Mouse (Mus musculus): Measurements from ENCODE around the gene Capn5. TPM values are rescaled to one million over a fixed set of nuclear protein-coding genes. Genes with fewer than 3 reads are reported as not detected.

Capn5 gene
- polyA plus RNA-seq, 1 experiment from 2014 or later, result 6.4 TPM

- no peak for ATAC-seq (replicated peaks; ENCODE audit: insufficient number of reproducible peaks, low FRiP score, low TSS enrichment)
- no peak overlapping the region for H3K9ac ChIP-seq (ENCODE audit: low read depth, low read length)
- 82% methylated on average over 7 of the region's 7 CpGs for WGBS (ENCODE audit: insufficient replicate concordance)
Measured at GRCm38 (mm10) chr7:98106272-98106671, 71.8 kb downstream of the Capn5 start.

GRCm38 (mm10) chr7:98104481-98105435 is 73.3 kb downstream of the Capn5 start:
- Histone ChIP-seq H3K27me3 (ENCODE audit: control insufficient read depth, insufficient read depth, low read length) (peaks cover 1% of the 10 kb centered on the region), H3K4me1 (ENCODE audit: control insufficient read depth, insufficient read depth, low read length) (peaks cover 22% of the 10 kb centered on the region), H3K9me3 (replicated peaks; ENCODE audit: control insufficient read depth, low read length) (no peaks in the 10 kb centered on the region), H3K9ac (ENCODE audit: low read depth, low read length) (peak overlapping the region; percentile 28; the same call in 1 of the 2 replicates), H3K4me2 (no peak overlapping the region), H3K36me3 (ENCODE audit: control insufficient read depth, insufficient read depth, low read length) (no peaks in the 10 kb centered on the region), H3K27ac (ENCODE audit: low read depth, low read length) (peak overlapping the region; percentile 54; the same call in 1 of the 2 replicates), H3K4me3 (ENCODE audit: low read depth, low read length) (no peak overlapping the region)
- no peak; the same call in 1 of the 2 replicates for ATAC-seq (replicated peaks; ENCODE audit: insufficient number of reproducible peaks, low FRiP score, low TSS enrichment)
- 44% methylated on average over 16 of the region's 16 CpGs for WGBS (ENCODE audit: insufficient replicate concordance)

More at GRCm38 (mm10) chr7:98106272-98106671, 71.8 kb downstream of the Capn5 start:
- H3K9me3 ChIP-seq (replicated peaks; ENCODE audit: control insufficient read depth, low read length), result no peaks in the 10 kb centered on the region
- no peak overlapping the region for H3K4me2 ChIP-seq
- H3K27ac ChIP-seq (ENCODE audit: low read depth, low read length), result no peak overlapping the region
- H3K36me3 ChIP-seq (ENCODE audit: control insufficient read depth, insufficient read depth, low read length), result no peaks in the 10 kb centered on the region
- peaks cover 16% of the 10 kb centered on the region for H3K27me3 ChIP-seq (ENCODE audit: control insufficient read depth, insufficient read depth, low read length)
- H3K4me1 ChIP-seq (ENCODE audit: control insufficient read depth, insufficient read depth, low read length), result peaks cover 25% of the 10 kb centered on the region
- H3K4me3 ChIP-seq (ENCODE audit: low read depth, low read length), result no peak overlapping the region

- 30% methylated on average over 5 of the region's 5 CpGs for WGBS (ENCODE audit: insufficient replicate concordance)
- no peaks in the 10 kb centered on the region for H3K36me3 ChIP-seq (ENCODE audit: control insufficient read depth, insufficient read depth, low read length)
- no peaks in the 10 kb centered on the region for H3K27me3 ChIP-seq (ENCODE audit: control insufficient read depth, insufficient read depth, low read length)
- no peak overlapping the region; the same call in 1 of the 2 replicates for H3K9ac ChIP-seq (ENCODE audit: low read depth, low read length)
- no peak overlapping the region for H3K4me3 ChIP-seq (ENCODE audit: low read depth, low read length)
- no peaks in the 10 kb centered on the region for H3K9me3 ChIP-seq (replicated peaks; ENCODE audit: control insufficient read depth, low read length)
- ATAC-seq (replicated peaks; ENCODE audit: insufficient number of reproducible peaks, low FRiP score, low TSS enrichment), result no peak
- no peak overlapping the region for H3K4me2 ChIP-seq
- peaks cover 22% of the 10 kb centered on the region for H3K4me1 ChIP-seq (ENCODE audit: control insufficient read depth, insufficient read depth, low read length)
- H3K27ac ChIP-seq (ENCODE audit: low read depth, low read length), result peak overlapping the region; percentile 54; the same call in 1 of the 2 replicates
Measured at GRCm38 (mm10) chr7:98103942-98104292, 74.2 kb downstream of the Capn5 start.

GRCm38 (mm10) chr7:98103002-98103941 is 74.8 kb downstream of the Capn5 start:
- H3K27me3 ChIP-seq (ENCODE audit: control insufficient read depth, insufficient read depth, low read length), result no peaks in the 10 kb centered on the region

GRCm38 (mm10) chr7:98102488-98102887 is 75.6 kb downstream of the Capn5 start:
- Histone ChIP-seq H3K9me3 (replicated peaks; ENCODE audit: control insufficient read depth, low read length) (peaks cover under 1% of the 10 kb centered on the region), H3K36me3 (ENCODE audit: control insufficient read depth, insufficient read depth, low read length) (peaks cover 3% of the 10 kb centered on the region), H3K27me3 (ENCODE audit: control insufficient read depth, insufficient read depth, low read length) (no peaks in the 10 kb centered on the region), H3K27ac (ENCODE audit: low read depth, low read length) (no peak overlapping the region), H3K4me1 (ENCODE audit: control insufficient read depth, insufficient read depth, low read length) (peaks cover 22% of the 10 kb centered on the region), H3K9ac (ENCODE audit: low read depth, low read length) (peak overlapping the region; percentile 71), H3K4me2 (peak overlapping the region; percentile 62), H3K4me3 (ENCODE audit: low read depth, low read length) (no peak overlapping the region)
- 96% methylated on average over 11 of the region's 11 CpGs for WGBS (ENCODE audit: insufficient replicate concordance)
- no peak for ATAC-seq (replicated peaks; ENCODE audit: insufficient number of reproducible peaks, low FRiP score, low TSS enrichment)

More at GRCm38 (mm10) chr7:98103002-98103941, 74.8 kb downstream of the Capn5 start:
- Histone ChIP-seq H3K4me1 (ENCODE audit: control insufficient read depth, insufficient read depth, low read length) (peaks cover 22% of the 10 kb centered on the region), H3K4me2 (peak overlapping the region; percentile 62), H3K27ac (ENCODE audit: low read depth, low read length) (0 out of 2 replicates have a peak overlapping the region, but pooled peaks have one; percentile 54), H3K4me3 (ENCODE audit: low read depth, low read length) (peak overlapping the region; percentile 27), H3K36me3 (ENCODE audit: control insufficient read depth, insufficient read depth, low read length) (no peaks in the 10 kb centered on the region), H3K9ac (ENCODE audit: low read depth, low read length) (peak overlapping the region; percentile 71), H3K9me3 (replicated peaks; ENCODE audit: control insufficient read depth, low read length) (no peaks in the 10 kb centered on the region)
- 0 out of 2 replicates have a peak, but pooled peaks have one; percentile 28 for ATAC-seq (replicated peaks; ENCODE audit: insufficient number of reproducible peaks, low FRiP score, low TSS enrichment)
- WGBS (ENCODE audit: insufficient replicate concordance), result 13% methylated on average over 21 of the region's 26 CpGs

- WGBS (ENCODE audit: insufficient replicate concordance), result 88% methylated on average over 8 of the region's 8 CpGs
- no peaks in the 10 kb centered on the region for H3K4me1 ChIP-seq (ENCODE audit: control insufficient read depth, insufficient read depth, low read length)
- no peak overlapping the region for H3K4me3 ChIP-seq (ENCODE audit: low read depth, low read length)
- no peaks in the 10 kb centered on the region for H3K27me3 ChIP-seq (ENCODE audit: control insufficient read depth, insufficient read depth, low read length)
- ATAC-seq (replicated peaks; ENCODE audit: insufficient number of reproducible peaks, low FRiP score, low TSS enrichment), result no peak
- H3K27ac ChIP-seq (ENCODE audit: low read depth, low read length), result no peak overlapping the region
- H3K9me3 ChIP-seq (replicated peaks; ENCODE audit: control insufficient read depth, low read length), result peaks cover 4% of the 10 kb centered on the region
- peaks cover 10% of the 10 kb centered on the region for H3K36me3 ChIP-seq (ENCODE audit: control insufficient read depth, insufficient read depth, low read length)
- no peak overlapping the region for H3K4me2 ChIP-seq
- no peak overlapping the region for H3K9ac ChIP-seq (ENCODE audit: low read depth, low read length)
Measured at GRCm38 (mm10) chr7:98097557-98097956, 80.5 kb downstream of the Capn5 start.

GRCm38 (mm10) chr7:98095852-98096251 is 82.2 kb downstream of the Capn5 start:
- H3K4me3 ChIP-seq (ENCODE audit: low read depth, low read length), result no peak overlapping the region
- H3K4me2 ChIP-seq, result no peak overlapping the region
- peaks cover 4% of the 10 kb centered on the region for H3K9me3 ChIP-seq (replicated peaks; ENCODE audit: control insufficient read depth, low read length)
- H3K36me3 ChIP-seq (ENCODE audit: control insufficient read depth, insufficient read depth, low read length), result peaks cover 10% of the 10 kb centered on the region
- WGBS (ENCODE audit: insufficient replicate concordance), result 91% methylated on average over 4 of the region's 4 CpGs
- no peaks in the 10 kb centered on the region for H3K27me3 ChIP-seq (ENCODE audit: control insufficient read depth, insufficient read depth, low read length)
- no peak overlapping the region for H3K9ac ChIP-seq (ENCODE audit: low read depth, low read length)
- no peak overlapping the region for H3K27ac ChIP-seq (ENCODE audit: low read depth, low read length)
- ATAC-seq (replicated peaks; ENCODE audit: insufficient number of reproducible peaks, low FRiP score, low TSS enrichment), result no peak
- no peaks in the 10 kb centered on the region for H3K4me1 ChIP-seq (ENCODE audit: control insufficient read depth, insufficient read depth, low read length)

GRCm38 (mm10) chr7:98086346-98086745 is 91.7 kb downstream of the Capn5 start:
- peaks cover 14% of the 10 kb centered on the region for H3K4me1 ChIP-seq (ENCODE audit: control insufficient read depth, insufficient read depth, low read length)
- no peaks in the 10 kb centered on the region for H3K27me3 ChIP-seq (ENCODE audit: control insufficient read depth, insufficient read depth, low read length)
- H3K27ac ChIP-seq (ENCODE audit: low read depth, low read length), result no peak overlapping the region
- no peak overlapping the region for H3K4me3 ChIP-seq (ENCODE audit: low read depth, low read length)
- no peaks in the 10 kb centered on the region for H3K36me3 ChIP-seq (ENCODE audit: control insufficient read depth, insufficient read depth, low read length)
- no peak overlapping the region for H3K4me2 ChIP-seq
- H3K9ac ChIP-seq (ENCODE audit: low read depth, low read length), result no peak overlapping the region
- no peaks in the 10 kb centered on the region for H3K9me3 ChIP-seq (replicated peaks; ENCODE audit: control insufficient read depth, low read length)
- no peak for ATAC-seq (replicated peaks; ENCODE audit: insufficient number of reproducible peaks, low FRiP score, low TSS enrichment)
- 48% methylated on average over 2 of the region's 2 CpGs for WGBS (ENCODE audit: insufficient replicate concordance)
